Mouse (Mus musculus) midbrain, embryonic 13.5 days (tissue): ENCODE measurements around the gene Ttyh2. TPM values are rescaled to one million over a fixed set of nuclear protein-coding genes. Genes with fewer than 3 reads are reported as not detected.
"Not testable (repeated sequence)": the region's sequence is repeated elsewhere in the genome, so short reads cannot be mapped to it uniquely, and the experiment has no call there.

Experiments used
- ATAC-seq: fragments of 200-750 bp; cut with Nextera tagmentation; 2 replicates; pipeline ENCODE4 v1.8.0; 2017; ENCODE audit warnings: mild to moderate bottlenecking, moderate TSS enrichment, moderate library complexity
- H3K27ac ChIP-seq: fragments of 300-500 bp; sonication (generic); 2 replicates; pipeline ENCODE4 v1.5.1; 2015; ENCODE audit warnings: inconsistent platforms, mild to moderate bottlenecking, moderate library complexity
- H3K27me3 ChIP-seq: fragments of 300-500 bp; sonication (generic); 2 replicates; pipeline ENCODE4 v1.6.1; 2015; ENCODE audit warnings: mild to moderate bottlenecking, inconsistent platforms
- H3K36me3 ChIP-seq: fragments of 300-500 bp; sonication (generic); 2 replicates; pipeline ENCODE4 v1.6.1; 2015; ENCODE audit warnings: mild to moderate bottlenecking, inconsistent platforms
- H3K4me1 ChIP-seq: fragments of 300-500 bp; sonication (generic); replicated peaks from 2 replicates; pipeline ENCODE4 v1.6.1; 2015; ENCODE audit warnings: inconsistent platforms
- H3K4me2 ChIP-seq: fragments of 300-500 bp; sonication (generic); replicated peaks from 2 replicates; pipeline ENCODE4 v1.6.1; 2015; ENCODE audit warnings: moderate library complexity, mild to moderate bottlenecking, inconsistent platforms
- H3K4me3 ChIP-seq: fragments of 300-500 bp; sonication (generic); replicated peaks from 2 replicates; pipeline ENCODE4 v1.5.1; 2015; ENCODE audit warnings: mild to moderate bottlenecking, inconsistent platforms
- H3K9ac ChIP-seq: fragments of 300-500 bp; sonication (generic); replicated peaks from 2 replicates; pipeline ENCODE4 v1.6.1; 2015; ENCODE audit warnings: mild to moderate bottlenecking, inconsistent platforms
- H3K9me3 ChIP-seq: fragments of 300-500 bp; sonication (generic); 2 replicates; pipeline ENCODE4 v1.6.1; 2016; ENCODE audit warnings: mild to moderate bottlenecking, inconsistent platforms
- WGBS: fragments of 180-500 bp; shearing (Covaris S2); methylation state at CpG from one replicate; pipeline ENCODE4 v1.1.7; 2015; 5-methylcytosine and 5-hydroxymethylcytosine counted together
- polyA plus RNA-seq: library from polyadenylated mRNA; unstranded; fragments of >200 nt; fragmentation: Nextera tagmentation; extraction: Ambion mirVana; gene quantifications from 2 replicates; pipeline ENCODE4 v1.2.1, GENCODE M21; 2015

The Ttyh2 gene
- polyA plus RNA-seq, 1 experiment from 2014 or later = 24.6 TPM

- H3K9ac ChIP-seq = no peak overlapping the region
Observed at GRCm38 (mm10) chr11:114662746-114663362, 12.4 kb upstream of the Ttyh2 start.

GRCm38 (mm10) chr11:114664164-114664563 is 11.1 kb upstream of the Ttyh2 start:
- 91% methylated on average over 7 of the region's 7 CpGs for WGBS
- no peaks in the 10 kb centered on the region for H3K36me3 ChIP-seq
- no peak for ATAC-seq
- H3K4me2 ChIP-seq = no peak overlapping the region
- no peak overlapping the region for H3K9ac ChIP-seq
- H3K9me3 ChIP-seq = no peaks in the 10 kb centered on the region
- H3K4me3 ChIP-seq = no peak overlapping the region
- H3K27me3 ChIP-seq = peaks cover 15% of the 10 kb centered on the region
- peaks cover under 1% of the 10 kb centered on the region; the same call in 1 of the 2 replicates for H3K4me1 ChIP-seq
- H3K27ac ChIP-seq = no peak overlapping the region

More at GRCm38 (mm10) chr11:114662746-114663362, 12.4 kb upstream of the Ttyh2 start:
- 35% methylated on average over 6 of the region's 6 CpGs for WGBS
- no peak overlapping the region for H3K4me3 ChIP-seq
- no peak overlapping the region for H3K4me2 ChIP-seq
- no peaks in the 10 kb centered on the region for H3K36me3 ChIP-seq
- no peak overlapping the region for H3K27ac ChIP-seq
- ATAC-seq = peak; percentile 20; the same call in 1 of the 2 replicates
- no peaks in the 10 kb centered on the region for H3K9me3 ChIP-seq
- peaks cover under 1% of the 10 kb centered on the region; the same call in 1 of the 2 replicates for H3K4me1 ChIP-seq
- H3K27me3 ChIP-seq = peaks cover 15% of the 10 kb centered on the region

GRCm38 (mm10) chr11:114665463-114665862 is 9.8 kb upstream of the Ttyh2 start:
- Histone ChIP-seq H3K27ac (no peak overlapping the region), H3K9me3 (no peaks in the 10 kb centered on the region), H3K4me3 (no peak overlapping the region), H3K4me1 (peaks cover 14% of the 10 kb centered on the region), H3K9ac (no peak overlapping the region), H3K36me3 (peaks cover 3% of the 10 kb centered on the region), H3K4me2 (no peak overlapping the region), H3K27me3 (peaks cover 15% of the 10 kb centered on the region)
- 81% methylated on average over 2 of the region's 2 CpGs for WGBS
- ATAC-seq = no peak

GRCm38 (mm10) chr11:114666786-114667185 is 8.4 kb upstream of the Ttyh2 start:
- 15% methylated on average over 13 of the region's 13 CpGs for WGBS
- no peak overlapping the region for H3K4me3 ChIP-seq
- peaks cover 17% of the 10 kb centered on the region for H3K36me3 ChIP-seq
- H3K27me3 ChIP-seq = peaks cover 15% of the 10 kb centered on the region
- no peak overlapping the region for H3K27ac ChIP-seq
- no peak overlapping the region for H3K4me2 ChIP-seq
- no peak for ATAC-seq
- H3K4me1 ChIP-seq = peaks cover 21% of the 10 kb centered on the region
- no peaks in the 10 kb centered on the region for H3K9me3 ChIP-seq
- H3K9ac ChIP-seq = no peak overlapping the region; the same call in 1 of the 2 replicates

GRCm38 (mm10) chr11:114667236-114667931 is 7.8 kb upstream of the Ttyh2 start:
- Histone ChIP-seq H3K27ac (no peak overlapping the region), H3K36me3 (peaks cover 23% of the 10 kb centered on the region), H3K9me3 (no peaks in the 10 kb centered on the region), H3K9ac (no peak overlapping the region), H3K27me3 (peaks cover 15% of the 10 kb centered on the region), H3K4me3 (no peak overlapping the region), H3K4me2 (no peak overlapping the region), H3K4me1 (peaks cover 21% of the 10 kb centered on the region)
- WGBS = 61% methylated on average over 17 of the region's 18 CpGs
- ATAC-seq = no peak

GRCm38 (mm10) chr11:114667932-114668285 is 7.3 kb upstream of the Ttyh2 start:
- Histone ChIP-seq H3K27me3 (peaks cover 15% of the 10 kb centered on the region), H3K36me3 (peaks cover 28% of the 10 kb centered on the region), H3K4me1 (peaks cover 23% of the 10 kb centered on the region)
- not testable (repeated sequence) for H3K4me3 ChIP-seq, ATAC-seq, H3K9me3 ChIP-seq, H3K9ac ChIP-seq, H3K4me2 ChIP-seq, H3K27ac ChIP-seq
- 33% methylated on average over 11 of the region's 11 CpGs for WGBS

- peaks cover 15% of the 10 kb centered on the region for H3K27me3 ChIP-seq
- H3K4me3 ChIP-seq = peak within 1 kb of the TSS; percentile 87
- H3K9me3 ChIP-seq = no peaks in the 10 kb centered on the region
- under 1% methylated on average over 11 of the region's 21 CpGs for WGBS
- peaks cover 32% of the 10 kb centered on the region for H3K36me3 ChIP-seq
- H3K27ac ChIP-seq = peak within 1 kb of the TSS; percentile 90
- H3K4me1 ChIP-seq = peaks cover 26% of the 10 kb centered on the region
- H3K9ac ChIP-seq = peak within 1 kb of the TSS; percentile 91
- peak within 1 kb of the TSS; percentile 85 for H3K4me2 ChIP-seq
- ATAC-seq = peak; percentile 87
Observed at GRCm38 (mm10) chr11:114668301-114668710, 6.9 kb upstream of the Ttyh2 start, which contains the start of gene Rpl38. Gene Rpl38 (plus strand): TSS chr11:114668524.

- peak; percentile 80 for ATAC-seq
- peaks cover 38% of the 10 kb centered on the region for H3K36me3 ChIP-seq
- peak overlapping the region; percentile 87 for H3K4me3 ChIP-seq
- no peaks in the 10 kb centered on the region for H3K9me3 ChIP-seq
- under 1% methylated on average over 60 of the region's 60 CpGs for WGBS
- H3K9ac ChIP-seq = peak overlapping the region; percentile 91
- H3K4me2 ChIP-seq = peak overlapping the region; percentile 85
- H3K27ac ChIP-seq = peak overlapping the region; percentile 90
- H3K4me1 ChIP-seq = peaks cover 26% of the 10 kb centered on the region
- peaks cover 11% of the 10 kb centered on the region for H3K27me3 ChIP-seq
Observed at GRCm38 (mm10) chr11:114668741-114669623, 6.2 kb upstream of the Ttyh2 start.

GRCm38 (mm10) chr11:114669651-114670168 is 5.5 kb upstream of the Ttyh2 start:
- Histone ChIP-seq H3K27ac (peak overlapping the region; percentile 90), H3K4me1 (peaks cover 26% of the 10 kb centered on the region), H3K9ac (peak overlapping the region; percentile 91), H3K36me3 (peaks cover 43% of the 10 kb centered on the region), H3K9me3 (no peaks in the 10 kb centered on the region), H3K4me3 (peak overlapping the region; percentile 87), H3K4me2 (peak overlapping the region; percentile 85), H3K27me3 (peaks cover 5% of the 10 kb centered on the region; the same call in 1 of the 2 replicates)
- no peak for ATAC-seq
- 30% methylated on average over 12 of the region's 12 CpGs for WGBS

- Histone ChIP-seq H3K9ac (peak overlapping the region; percentile 91; the same call in 1 of the 2 replicates), H3K36me3 (peaks cover 43% of the 10 kb centered on the region)
- 92% methylated on average over 5 of the region's 5 CpGs for WGBS
Observed at GRCm38 (mm10) chr11:114671147-114671546, 4.1 kb upstream of the Ttyh2 start.

GRCm38 (mm10) chr11:114672794-114673718 is 2.2 kb upstream of the Ttyh2 start:
- H3K4me1 ChIP-seq = peaks cover 43% of the 10 kb centered on the region
- H3K4me3 ChIP-seq = no peak overlapping the region
- H3K27me3 ChIP-seq = peaks cover 21% of the 10 kb centered on the region
- no peak for ATAC-seq
- H3K27ac ChIP-seq = no peak overlapping the region
- peaks cover 43% of the 10 kb centered on the region for H3K36me3 ChIP-seq
- H3K9ac ChIP-seq = no peak overlapping the region
- no peaks in the 10 kb centered on the region for H3K9me3 ChIP-seq
- 68% methylated on average over 9 of the region's 9 CpGs for WGBS
- no peak overlapping the region for H3K4me2 ChIP-seq

More at GRCm38 (mm10) chr11:114671147-114671546, 4.1 kb upstream of the Ttyh2 start:
- peaks cover 37% of the 10 kb centered on the region for H3K4me1 ChIP-seq
- no peak overlapping the region for H3K27ac ChIP-seq
- no peak for ATAC-seq
- peaks cover 6% of the 10 kb centered on the region for H3K27me3 ChIP-seq
- H3K4me3 ChIP-seq = no peak overlapping the region
- H3K9me3 ChIP-seq = no peaks in the 10 kb centered on the region
- no peak overlapping the region for H3K4me2 ChIP-seq
